Mouse (Mus musculus): ENCODE measurements around the gene Kbtbd7. TPM values are rescaled to one million over a fixed set of nuclear protein-coding genes. Genes with fewer than 3 reads are reported as not detected.
"Not testable (repeated sequence)": the region's sequence is repeated elsewhere in the genome, so short reads cannot be mapped to it uniquely, and the experiment has no call there.

The Kbtbd7 gene
- polyA plus RNA-seq, 1 experiment from 2014 or later: 12.3 TPM

DNA sequence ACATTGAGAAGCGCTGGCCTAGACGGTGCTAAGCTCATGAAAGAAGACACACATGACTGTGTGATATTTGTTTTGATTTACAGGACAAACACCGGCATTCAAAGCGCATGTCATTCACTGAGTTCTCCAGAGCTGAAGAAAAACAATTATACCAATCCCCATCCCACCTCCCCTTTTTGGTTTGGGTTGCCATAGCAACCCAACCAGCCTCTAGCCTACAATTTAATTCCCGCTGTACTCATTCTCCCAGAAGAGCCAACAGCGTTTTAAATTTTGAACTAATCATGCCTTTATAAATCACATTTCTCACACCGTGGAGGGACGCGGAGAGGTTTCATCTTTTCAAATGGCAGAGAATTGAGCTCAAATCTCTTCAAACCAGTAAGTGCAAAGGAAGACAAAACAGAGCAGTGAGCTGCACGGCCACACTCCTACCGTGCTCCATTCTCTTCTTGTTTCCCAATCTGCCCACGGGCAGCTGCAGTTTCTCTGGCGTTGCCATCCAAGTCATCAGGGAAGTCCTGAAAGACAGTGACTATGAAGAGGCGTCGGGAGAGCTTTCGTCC lies 18.8 kb downstream of the Kbtbd7 start:
- H3K36me3 ChIP-seq (ENCODE audit: insufficient read depth, low read length): no peaks in the 10 kb centered on the region
- H3K4me2 ChIP-seq (replicated peaks; ENCODE audit: low read depth, low read length): no peak overlapping the region
- H3K27me3 ChIP-seq (ENCODE audit: insufficient read depth, low read length): no peaks in the 10 kb centered on the region
- H3K27ac ChIP-seq (ENCODE audit: low read length): no peak overlapping the region
- H3K4me3 ChIP-seq (ENCODE audit: low read length): no peak overlapping the region
- no peaks in the 10 kb centered on the region for H3K4me1 ChIP-seq (ENCODE audit: insufficient read depth, low read length)
- no peak overlapping the region for H3K9ac ChIP-seq (replicated peaks; ENCODE audit: low read length)
- no peak for ATAC-seq (ENCODE audit: low FRiP score, low TSS enrichment)
- no peaks in the 10 kb centered on the region for H3K9me3 ChIP-seq (ENCODE audit: low read length)
- 70% methylated on average over 16 of the region's 16 CpGs for WGBS

- 16% methylated on average over 39 of the region's 89 CpGs for WGBS
- ATAC-seq (ENCODE audit: low FRiP score, low TSS enrichment): peak; percentile 90
Observed at GRCm38 (mm10) chr14:79451681-79452590, 25.6 kb downstream of the Kbtbd7 start, which contains the start of gene Kbtbd6. Gene Kbtbd6, plus strand, starts transcription at chr14:79451835.

GRCm38 (mm10) chr14:79452591-79452934 lies 26.3 kb downstream of the Kbtbd7 start:
- not testable (repeated sequence) for H3K4me3 ChIP-seq (ENCODE audit: low read length); H3K9me3 ChIP-seq (ENCODE audit: low read length); H3K27me3 ChIP-seq (ENCODE audit: insufficient read depth, low read length); H3K4me2 ChIP-seq (replicated peaks; ENCODE audit: low read depth, low read length); H3K27ac ChIP-seq (ENCODE audit: low read length); H3K9ac ChIP-seq (replicated peaks; ENCODE audit: low read length); H3K4me1 ChIP-seq (ENCODE audit: insufficient read depth, low read length); H3K36me3 ChIP-seq (ENCODE audit: insufficient read depth, low read length)
- ATAC-seq (ENCODE audit: low FRiP score, low TSS enrichment): peak; percentile 16
- 95% methylated on average over 4 of the region's 10 CpGs for WGBS

More at GRCm38 (mm10) chr14:79451681-79452590, 25.6 kb downstream of the Kbtbd7 start, which contains the start of gene Kbtbd6:
- peak within 1 kb of the TSS; percentile 73 for H3K27ac ChIP-seq (ENCODE audit: low read length)
- peak within 1 kb of the TSS; percentile 68 for H3K4me3 ChIP-seq (ENCODE audit: low read length)
- not testable (repeated sequence) for H3K4me1 ChIP-seq (ENCODE audit: insufficient read depth, low read length); H3K36me3 ChIP-seq (ENCODE audit: insufficient read depth, low read length); H3K9me3 ChIP-seq (ENCODE audit: low read length); H3K27me3 ChIP-seq (ENCODE audit: insufficient read depth, low read length)
- H3K9ac ChIP-seq (replicated peaks; ENCODE audit: low read length): peak within 1 kb of the TSS; percentile 70
- peak within 1 kb of the TSS; percentile 73 for H3K4me2 ChIP-seq (replicated peaks; ENCODE audit: low read depth, low read length)

- H3K27me3 ChIP-seq (ENCODE audit: insufficient read depth, low read length): no peaks in the 10 kb centered on the region
- H3K9ac ChIP-seq (replicated peaks; ENCODE audit: low read length): no peak overlapping the region
- H3K4me1 ChIP-seq (ENCODE audit: insufficient read depth, low read length): no peaks in the 10 kb centered on the region
- no peak overlapping the region for H3K27ac ChIP-seq (ENCODE audit: low read length)
- peaks cover 32% of the 10 kb centered on the region for H3K36me3 ChIP-seq (ENCODE audit: insufficient read depth, low read length)
- 87% methylated on average over 1 of the region's 1 CpGs for WGBS
- H3K4me3 ChIP-seq (ENCODE audit: low read length): no peak overlapping the region
- H3K9me3 ChIP-seq (ENCODE audit: low read length): no peaks in the 10 kb centered on the region
- ATAC-seq (ENCODE audit: low FRiP score, low TSS enrichment): no peak
- H3K4me2 ChIP-seq (replicated peaks; ENCODE audit: low read depth, low read length): no peak overlapping the region
Observed at GRCm38 (mm10) chr14:79460401-79460800, 34.1 kb downstream of the Kbtbd7 start.

GRCm38 (mm10) chr14:79460988-79461387 lies 34.7 kb downstream of the Kbtbd7 start:
- 95% methylated on average over 4 of the region's 4 CpGs for WGBS
- H3K4me1 ChIP-seq (ENCODE audit: insufficient read depth, low read length): no peaks in the 10 kb centered on the region
- H3K36me3 ChIP-seq (ENCODE audit: insufficient read depth, low read length): peaks cover 36% of the 10 kb centered on the region
- no peak overlapping the region for H3K4me2 ChIP-seq (replicated peaks; ENCODE audit: low read depth, low read length)
- no peaks in the 10 kb centered on the region for H3K27me3 ChIP-seq (ENCODE audit: insufficient read depth, low read length)
- no peak overlapping the region for H3K9ac ChIP-seq (replicated peaks; ENCODE audit: low read length)
- no peak for ATAC-seq (ENCODE audit: low FRiP score, low TSS enrichment)
- no peak overlapping the region for H3K4me3 ChIP-seq (ENCODE audit: low read length)
- H3K27ac ChIP-seq (ENCODE audit: low read length): no peak overlapping the region
- no peaks in the 10 kb centered on the region for H3K9me3 ChIP-seq (ENCODE audit: low read length)

GRCm38 (mm10) chr14:79465623-79466022 lies 39.3 kb downstream of the Kbtbd7 start:
- Histone ChIP-seq H3K4me1 (ENCODE audit: insufficient read depth, low read length) (no peaks in the 10 kb centered on the region), H3K4me2 (replicated peaks; ENCODE audit: low read depth, low read length) (no peak overlapping the region), H3K4me3 (ENCODE audit: low read length) (no peak overlapping the region), H3K27me3 (ENCODE audit: insufficient read depth, low read length) (no peaks in the 10 kb centered on the region), H3K36me3 (ENCODE audit: insufficient read depth, low read length) (peaks cover 51% of the 10 kb centered on the region), H3K27ac (ENCODE audit: low read length) (no peak overlapping the region), H3K9ac (replicated peaks; ENCODE audit: low read length) (no peak overlapping the region), H3K9me3 (ENCODE audit: low read length) (no peaks in the 10 kb centered on the region)
- ATAC-seq (ENCODE audit: low FRiP score, low TSS enrichment): no peak
- WGBS: 93% methylated on average over 1 of the region's 1 CpGs

GRCm38 (mm10) chr14:79467621-79468020 lies 41.3 kb downstream of the Kbtbd7 start:
- H3K4me3 ChIP-seq (ENCODE audit: low read length): no peak overlapping the region
- H3K9ac ChIP-seq (replicated peaks; ENCODE audit: low read length): no peak overlapping the region
- no peak for ATAC-seq (ENCODE audit: low FRiP score, low TSS enrichment)
- H3K36me3 ChIP-seq (ENCODE audit: insufficient read depth, low read length): peaks cover 49% of the 10 kb centered on the region
- no peak overlapping the region for H3K4me2 ChIP-seq (replicated peaks; ENCODE audit: low read depth, low read length)
- WGBS: 33% methylated on average over 3 of the region's 3 CpGs
- H3K27me3 ChIP-seq (ENCODE audit: insufficient read depth, low read length): no peaks in the 10 kb centered on the region
- no peaks in the 10 kb centered on the region for H3K9me3 ChIP-seq (ENCODE audit: low read length)
- H3K27ac ChIP-seq (ENCODE audit: low read length): no peak overlapping the region
- no peaks in the 10 kb centered on the region for H3K4me1 ChIP-seq (ENCODE audit: insufficient read depth, low read length)

GRCm38 (mm10) chr14:79473384-79473783 lies 47.1 kb downstream of the Kbtbd7 start:
- H3K27ac ChIP-seq (ENCODE audit: low read length): no peak overlapping the region
- no peaks in the 10 kb centered on the region for H3K9me3 ChIP-seq (ENCODE audit: low read length)
- H3K36me3 ChIP-seq (ENCODE audit: insufficient read depth, low read length): peaks cover 52% of the 10 kb centered on the region
- no peak overlapping the region for H3K4me2 ChIP-seq (replicated peaks; ENCODE audit: low read depth, low read length)
- H3K9ac ChIP-seq (replicated peaks; ENCODE audit: low read length): no peak overlapping the region
- H3K4me3 ChIP-seq (ENCODE audit: low read length): no peak overlapping the region
- H3K4me1 ChIP-seq (ENCODE audit: insufficient read depth, low read length): no peaks in the 10 kb centered on the region
- H3K27me3 ChIP-seq (ENCODE audit: insufficient read depth, low read length): no peaks in the 10 kb centered on the region
- 94% methylated on average over 2 of the region's 2 CpGs for WGBS
- no peak for ATAC-seq (ENCODE audit: low FRiP score, low TSS enrichment)
